Mouse (Mus musculus): ENCODE results near the gene Csrnp2. TPM values are rescaled to one million over a fixed set of nuclear protein-coding genes. Genes with fewer than 3 reads are reported as not detected.

The Csrnp2 gene
- total RNA-seq, 2 experiments from 2014 or later = 53.1 to 54.0 TPM

DNA sequence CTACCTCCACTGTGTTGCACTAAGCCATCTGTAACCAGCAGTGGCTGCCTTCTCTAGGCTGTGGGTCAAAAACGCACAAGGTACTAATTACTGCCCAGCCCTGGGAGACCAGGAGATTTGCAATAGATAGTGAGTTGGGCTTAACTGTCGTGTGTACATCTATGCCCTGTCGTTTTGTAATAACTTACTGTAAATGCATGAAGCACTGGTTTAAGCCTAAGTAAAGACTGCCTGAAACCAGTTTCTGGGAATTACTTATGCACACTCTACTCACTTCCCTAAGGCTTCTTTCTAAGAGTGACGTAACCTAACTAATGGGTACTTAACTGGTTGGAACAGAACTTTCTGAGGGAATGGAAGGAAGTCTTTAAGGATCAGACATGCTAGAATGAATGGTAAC is 16.4 kb downstream of the Csrnp2 start:
- intact Hi-C loops (cut with DNase I) = no loop called here
- no peak for DNase-seq

DNA sequence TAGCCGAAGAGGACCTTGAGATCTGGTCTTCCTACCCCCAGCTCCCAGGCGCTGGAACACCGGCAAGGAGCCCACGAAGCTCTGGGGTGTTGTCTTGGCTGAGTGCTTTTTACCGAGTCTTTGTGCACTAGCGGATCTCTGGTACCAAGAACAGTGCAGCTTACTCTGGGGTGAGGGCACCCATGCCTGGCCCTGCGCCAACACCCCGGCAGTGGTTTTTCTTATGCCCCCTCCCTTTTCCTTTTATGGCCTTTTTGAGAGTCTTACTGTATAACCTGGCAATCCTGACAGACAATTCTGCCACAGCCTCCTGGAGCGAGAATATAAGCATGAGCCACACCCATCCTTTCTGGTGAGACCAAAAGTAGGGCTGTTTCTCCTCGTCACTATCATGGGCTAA is 16.9 kb downstream of the Csrnp2 start:
- intact Hi-C loops (cut with DNase I) = no loop called here
- no peak for DNase-seq

DNA sequence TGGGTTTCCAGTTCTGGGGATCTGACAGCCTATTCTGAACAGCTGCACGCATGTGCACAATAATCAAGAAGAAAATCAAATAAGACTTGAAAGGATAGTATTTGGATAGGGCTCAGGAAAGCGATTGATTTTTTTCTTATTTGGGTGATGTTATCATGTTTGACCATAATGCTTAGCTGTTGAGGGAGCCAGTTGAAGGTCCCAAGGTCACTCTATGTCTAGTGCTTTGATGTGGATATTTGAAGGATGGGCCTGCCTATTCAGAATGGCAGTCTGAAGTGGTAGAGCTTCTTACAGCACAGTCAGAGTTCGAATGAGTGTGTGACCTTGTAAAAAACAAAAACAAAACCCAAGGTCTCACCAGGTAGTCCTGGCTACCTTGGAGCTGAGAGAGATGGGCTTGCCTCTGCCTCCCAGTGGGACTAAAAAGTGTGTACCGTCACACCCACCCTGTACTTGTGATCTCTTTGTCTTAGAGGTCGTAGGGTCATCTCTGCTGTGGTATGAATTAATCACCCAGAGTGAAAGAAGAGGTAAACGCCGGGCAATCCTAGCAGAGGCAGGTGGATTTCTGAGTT is 21.3 kb downstream of the Csrnp2 start:
- intact Hi-C loops (cut with DNase I) = no loop called here
- DNase-seq = no peak

DNA sequence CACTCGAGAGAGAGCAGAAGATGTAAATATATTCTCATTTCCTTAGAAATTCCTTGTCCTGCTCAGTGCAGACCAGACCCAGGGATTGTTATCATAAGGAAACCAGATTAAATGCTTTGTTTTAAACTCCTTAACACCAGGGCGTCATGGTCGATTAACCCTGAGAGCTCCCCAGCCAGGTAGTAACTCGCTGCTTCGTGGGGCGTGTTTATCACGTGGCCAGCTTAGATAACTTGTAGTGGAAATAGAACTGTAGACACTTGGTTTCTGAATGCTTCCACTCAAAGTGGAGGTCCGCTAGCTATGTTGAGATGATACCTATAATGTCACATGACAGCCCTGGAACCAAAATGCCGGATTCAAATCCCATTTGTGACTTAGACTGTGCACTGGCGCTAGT is 25.3 kb downstream of the Csrnp2 start:
- intact Hi-C loops (cut with DNase I) = no loop called here
- DNase-seq = no peak

DNA sequence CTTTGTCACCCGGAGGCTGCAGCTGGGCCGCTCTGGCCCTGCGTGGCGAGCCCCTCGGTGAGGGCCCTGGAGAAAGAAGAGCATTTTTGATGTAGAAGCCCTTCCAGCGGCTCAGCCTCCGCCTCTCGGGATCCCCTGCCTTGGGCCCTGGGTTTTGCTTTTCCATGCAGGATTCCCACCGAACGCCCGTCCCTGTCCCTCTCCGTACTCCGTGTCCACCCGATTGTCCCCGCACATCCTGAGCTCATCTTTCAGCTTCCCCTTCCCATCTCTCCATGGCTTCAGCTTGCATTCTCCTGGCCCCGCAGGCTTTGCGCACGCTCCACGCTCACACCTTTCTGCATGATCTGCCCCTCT is 26.1 kb downstream of the Csrnp2 start:
- intact Hi-C loops (cut with DNase I) = loop anchor here (10.0 kb wide), 1 partner anchor 444 kb away; no protein-coding TSS in a partner anchor
- no peak for DNase-seq

DNA sequence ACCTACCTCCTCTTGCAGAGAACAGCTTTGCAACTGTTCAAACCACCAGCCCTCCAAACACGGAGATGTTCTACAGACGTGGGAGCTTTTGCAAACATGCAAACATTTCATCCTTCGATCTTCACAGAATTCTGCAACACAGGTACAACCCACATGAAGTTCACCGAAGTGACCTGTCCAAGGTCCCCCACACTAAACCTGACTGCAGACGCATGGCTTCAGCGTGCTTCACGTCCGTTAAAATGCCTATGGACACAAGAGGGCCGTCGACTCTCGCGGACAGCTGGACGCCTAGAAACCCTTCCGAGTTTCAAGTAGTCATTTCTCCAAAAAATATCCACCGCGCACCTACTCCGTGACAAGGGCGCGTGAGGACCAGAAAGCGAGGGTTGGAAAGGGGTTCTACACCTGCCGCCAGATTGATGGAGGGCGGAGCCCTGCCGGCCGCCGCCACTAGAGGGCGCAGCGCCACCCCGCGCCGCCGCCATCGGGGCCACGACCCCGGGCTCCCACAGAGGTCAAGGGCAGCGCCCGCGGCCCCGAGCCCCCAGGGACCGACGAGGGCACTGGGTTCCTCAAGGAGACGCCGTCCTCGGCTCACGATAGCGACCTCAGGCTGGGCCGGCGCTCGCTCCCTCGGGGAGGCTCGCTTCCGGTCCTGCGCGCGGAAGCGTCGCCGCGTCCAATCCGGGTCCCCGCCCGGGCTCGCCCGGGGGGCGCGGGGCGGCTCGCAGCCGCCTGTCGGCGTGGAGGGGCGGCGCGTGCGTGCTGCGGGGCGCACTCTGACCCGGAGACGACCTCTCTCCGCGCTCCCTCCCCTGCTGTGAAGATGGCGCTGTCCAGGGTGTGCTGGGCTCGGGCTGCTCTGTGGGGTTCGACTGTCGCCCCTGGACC is 26.7 kb downstream of the Csrnp2 start, which contains the start of gene Letmd1:
Gene Letmd1, plus strand, starts transcription at position 729 of the 894 bp plus-strand sequence.
- intact Hi-C loops (cut with DNase I) = loop anchor here (10.0 kb wide), 1 partner anchor 444 kb away; no protein-coding TSS in a partner anchor
- DNase-seq = peak; percentile 92

DNA sequence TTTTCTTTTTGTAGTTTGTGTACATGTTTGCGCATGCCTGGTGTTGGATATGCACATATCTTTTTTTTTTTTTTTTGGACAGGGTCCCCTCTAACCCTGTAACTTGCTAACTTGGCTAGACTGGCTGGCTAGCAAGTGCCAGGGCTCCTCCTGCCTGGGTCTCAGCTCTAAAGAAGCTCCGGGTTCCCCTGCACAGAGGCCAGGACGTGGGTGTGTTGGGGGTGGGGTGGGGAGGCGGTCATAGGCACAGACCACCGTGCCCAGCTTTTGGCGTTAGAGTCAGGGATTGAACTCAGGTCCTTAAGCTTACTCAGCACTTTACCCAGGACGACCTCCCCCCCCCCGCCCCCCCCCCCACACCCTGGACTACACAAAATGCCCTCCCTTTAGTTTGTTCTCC is 27.6 kb downstream of the Csrnp2 start:
- no peak for DNase-seq
- intact Hi-C loops (cut with DNase I) = loop anchor here (10.0 kb wide), 1 partner anchor 443 kb away; no protein-coding TSS in a partner anchor

DNA sequence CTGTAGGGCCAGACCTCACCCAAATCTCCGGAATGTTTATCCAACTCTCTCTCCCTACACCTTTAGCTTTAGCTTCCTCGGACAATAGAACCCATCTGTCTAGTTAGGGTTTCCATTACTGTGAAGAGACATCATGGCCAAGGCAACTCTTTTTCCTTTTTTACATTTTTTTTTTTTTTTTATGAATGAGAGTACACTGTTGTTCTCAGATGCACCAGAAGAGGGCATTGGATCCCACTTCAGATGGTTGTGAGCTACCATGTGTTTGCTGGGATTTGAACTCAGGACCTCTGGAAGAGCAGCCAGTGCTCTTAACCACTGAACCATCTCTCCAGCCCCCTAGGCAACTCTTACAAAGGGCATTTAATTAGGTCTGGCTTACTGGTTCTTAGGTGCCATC is 29.9 kb downstream of the Csrnp2 start:
- DNase-seq = no peak
- intact Hi-C loops (cut with DNase I) = loop anchor here (10.0 kb wide), 1 partner anchor 441 kb away; no protein-coding TSS in a partner anchor

DNA sequence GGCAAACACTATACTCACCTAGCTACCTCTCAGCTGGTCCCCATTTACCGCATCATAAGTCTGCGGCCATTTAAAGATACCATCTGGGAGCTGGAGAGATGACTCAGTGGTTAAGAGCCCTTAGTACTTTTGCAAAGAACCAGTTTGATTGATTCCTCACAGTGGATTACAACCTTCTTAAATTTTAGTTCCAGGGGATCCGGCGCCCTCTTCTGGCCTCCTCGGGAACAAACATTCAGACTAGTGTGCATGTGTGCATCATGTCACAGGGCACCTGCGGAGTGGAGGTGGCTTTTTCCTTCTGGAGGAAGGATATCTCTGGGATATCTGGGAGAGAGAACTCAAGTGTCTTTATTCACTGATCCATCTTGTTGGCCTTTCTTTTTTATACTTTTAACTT is 31.6 kb downstream of the Csrnp2 start:
- intact Hi-C loops (cut with DNase I) = loop anchor here (10.0 kb wide), 1 partner anchor 439 kb away; no protein-coding TSS in a partner anchor
- peak; percentile 78 for DNase-seq

DNA sequence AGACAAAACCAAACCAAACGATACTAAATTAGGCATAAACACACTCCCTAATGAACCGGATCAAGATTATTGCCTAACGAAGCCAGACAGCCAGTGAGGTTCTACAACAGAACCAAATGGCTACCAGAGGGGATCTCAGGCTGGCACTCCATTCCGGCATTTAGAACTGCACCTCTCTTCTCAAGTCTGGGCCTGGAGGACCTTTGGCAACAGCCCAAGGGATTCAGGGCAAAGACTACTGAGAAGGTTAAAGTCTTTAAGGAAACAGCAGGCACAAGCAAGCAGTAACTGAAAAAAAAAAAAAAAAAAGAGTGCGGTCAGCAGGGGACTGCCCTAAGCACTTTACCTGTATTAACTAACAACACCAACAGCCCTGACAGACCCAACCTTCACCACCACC is 33.2 kb downstream of the Csrnp2 start:
- intact Hi-C loops (cut with DNase I) = loop anchor here (10.0 kb wide), 1 partner anchor 437 kb away; no protein-coding TSS in a partner anchor
- no peak for DNase-seq

DNA sequence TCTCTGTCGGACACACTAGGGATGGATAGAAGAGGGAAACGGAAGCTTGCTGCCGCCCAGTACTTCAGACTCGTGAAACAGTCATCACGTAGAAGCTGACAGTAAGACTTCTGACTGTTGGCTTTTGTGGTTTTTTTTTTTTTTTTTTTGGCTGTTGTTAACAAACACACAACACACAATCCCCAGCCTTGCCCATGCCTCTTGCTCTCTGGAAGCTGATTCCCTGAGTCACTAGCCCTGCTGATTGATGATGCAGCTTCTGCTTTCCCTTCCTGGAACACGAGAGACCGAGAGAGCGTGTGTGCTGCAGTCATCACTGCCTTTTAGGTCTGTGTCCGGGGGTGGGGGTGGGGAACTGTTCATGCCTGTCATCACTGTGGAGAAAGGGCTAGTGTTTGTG is 33.6 kb downstream of the Csrnp2 start:
- no peak for DNase-seq
- intact Hi-C loops (cut with DNase I) = loop anchor here (10.0 kb wide), 1 partner anchor 437 kb away; no protein-coding TSS in a partner anchor

DNA sequence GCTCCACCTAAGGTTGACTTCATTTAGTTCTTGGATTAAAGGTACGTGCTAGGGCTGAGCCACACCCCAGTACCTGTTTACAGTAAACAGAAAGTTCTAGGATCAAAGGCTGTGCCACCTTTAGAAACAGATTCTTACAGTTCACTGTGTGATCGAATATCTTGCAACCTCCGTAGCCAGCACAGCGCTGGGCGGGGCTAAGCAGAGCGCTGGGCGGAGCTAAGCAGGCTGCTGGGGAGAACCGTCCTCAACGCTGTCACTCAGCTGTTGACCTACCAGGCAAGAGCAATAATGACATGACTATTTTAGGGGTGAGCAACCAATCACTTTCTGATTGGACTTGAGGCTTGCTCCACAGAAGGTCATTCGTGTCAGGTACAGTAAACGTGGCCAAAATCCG is 34.3 kb downstream of the Csrnp2 start:
- intact Hi-C loops (cut with DNase I) = loop anchor here (10.0 kb wide), 1 partner anchor 436 kb away; no protein-coding TSS in a partner anchor

DNA sequence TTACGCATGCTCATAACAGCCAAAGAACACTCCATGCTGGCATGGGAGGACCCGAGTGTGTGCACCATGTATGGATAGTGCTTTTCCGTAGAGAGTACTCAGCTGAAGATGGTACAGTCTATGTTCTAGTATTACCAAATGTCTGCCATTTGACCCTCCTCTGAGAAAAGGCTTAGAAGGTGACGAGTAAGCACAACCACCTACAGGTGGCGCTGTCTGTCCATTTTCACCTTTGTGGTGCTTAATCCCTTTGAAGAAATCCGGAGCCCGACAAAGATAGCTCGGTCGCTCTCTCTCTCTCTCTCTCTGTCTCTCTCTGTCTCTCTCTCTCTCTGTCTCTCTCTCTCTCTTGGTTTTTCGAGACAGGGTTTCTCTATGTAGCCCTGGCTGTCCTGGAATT is 37.2 kb downstream of the Csrnp2 start:
- peak; percentile 69 for DNase-seq

More for the DNA sequence above, 34.3 kb downstream of the Csrnp2 start:
- no peak for DNase-seq

DNA sequence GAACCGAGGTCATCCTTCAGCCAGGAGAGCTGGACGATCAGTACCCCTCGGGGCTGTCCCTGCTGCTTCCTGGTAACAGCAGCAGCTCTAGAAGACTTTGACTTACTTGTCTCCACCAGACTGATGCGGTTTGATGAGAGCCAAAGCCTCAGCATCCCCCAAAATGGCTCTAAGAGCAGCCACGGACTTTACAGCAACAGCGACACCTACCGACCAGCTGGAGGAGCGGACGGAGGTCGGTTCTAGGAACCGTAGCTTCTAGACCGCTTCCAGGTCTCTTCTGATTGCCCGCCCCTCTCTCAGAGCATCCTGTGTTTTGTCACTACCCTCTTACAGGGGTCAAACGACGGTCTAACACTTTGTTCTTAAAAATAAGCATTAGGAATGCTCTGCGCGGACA is 37.9 kb downstream of the Csrnp2 start:
- intact Hi-C loops (cut with DNase I) = loop anchor here (5.0 kb wide), 1 partner anchor 195 kb away; no protein-coding TSS in a partner anchor
- peak; percentile 79 for DNase-seq

More for the DNA sequence above, 37.2 kb downstream of the Csrnp2 start:
- intact Hi-C loops (cut with DNase I) = loop anchor here (5.0 kb wide), 1 partner anchor 196 kb away; no protein-coding TSS in a partner anchor

DNA sequence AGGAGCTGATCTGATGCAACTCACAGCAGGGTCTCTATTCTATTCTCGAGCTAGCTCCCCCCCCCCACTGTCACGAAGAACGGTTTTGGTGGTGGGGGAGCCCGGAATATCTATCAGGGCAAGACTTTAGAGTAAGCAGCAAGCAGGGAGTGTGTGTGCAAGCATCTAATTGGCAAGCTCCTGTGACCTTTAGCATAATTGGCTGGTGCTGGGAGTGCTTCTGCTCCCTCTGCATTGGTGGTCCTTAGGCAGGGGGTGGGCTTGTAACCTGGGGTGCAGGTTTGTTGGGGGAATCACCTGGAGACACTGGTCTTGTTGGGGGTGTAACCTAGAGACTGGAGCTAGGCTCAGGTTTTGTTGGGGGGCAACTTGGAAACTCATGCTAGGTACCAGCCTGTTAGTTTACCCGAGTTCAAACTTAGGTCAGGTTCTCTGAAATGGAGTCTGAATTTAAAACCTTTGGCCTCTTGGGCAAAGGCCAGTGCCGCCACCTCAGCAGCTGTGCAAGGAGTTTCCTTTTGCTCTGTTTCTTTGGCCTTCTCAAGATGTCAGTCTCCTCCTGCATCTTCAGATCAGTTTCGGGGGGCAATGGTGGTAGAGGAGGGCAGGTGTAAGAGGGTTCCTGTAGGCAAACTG is 38.8 kb downstream of the Csrnp2 start:
- intact Hi-C loops (cut with DNase I) = loop anchor here (5.0 kb wide), 1 partner anchor 194 kb away; no protein-coding TSS in a partner anchor
- no peak for DNase-seq

DNA sequence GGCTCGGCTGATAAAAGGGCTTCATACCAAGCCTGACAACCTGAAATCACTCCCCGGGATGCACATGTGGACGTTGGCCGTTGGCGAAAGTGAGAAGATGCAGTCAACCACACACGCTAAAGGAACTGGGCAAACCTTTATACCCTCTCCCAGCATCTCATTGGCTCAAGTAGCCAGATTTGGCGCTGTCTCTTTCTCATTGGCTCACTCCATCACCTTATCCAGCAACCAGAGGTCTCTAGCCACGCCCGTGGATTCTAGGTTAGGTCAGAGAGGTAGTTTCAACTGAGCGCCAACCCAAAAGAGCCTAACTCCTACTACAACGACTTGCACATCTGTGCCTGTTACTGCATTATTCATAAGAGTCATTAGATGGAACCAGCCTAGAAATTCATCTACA is 42.8 kb downstream of the Csrnp2 start:
- intact Hi-C loops (cut with DNase I) = no loop called here
- no peak for DNase-seq

DNA sequence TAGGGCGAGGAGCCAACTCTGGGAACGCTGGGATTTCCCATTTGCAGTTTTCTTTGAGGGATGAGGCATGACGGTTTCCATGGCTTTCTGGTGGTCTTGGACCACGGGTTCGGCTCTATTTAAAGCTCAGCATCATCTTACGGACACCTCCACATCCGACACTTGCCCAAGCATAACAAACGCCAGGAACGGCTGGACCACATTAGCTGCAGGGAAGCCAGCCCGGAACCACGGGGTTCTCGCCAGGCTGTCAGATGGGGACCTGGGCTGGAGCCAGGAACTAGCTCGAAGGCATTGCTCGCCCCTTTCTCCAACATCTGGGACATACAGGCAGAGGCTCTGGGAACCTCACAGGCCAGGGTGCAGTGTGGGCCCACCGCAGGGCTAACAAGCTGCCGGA is 44.0 kb downstream of the Csrnp2 start:
- peak; percentile 84 for DNase-seq
- intact Hi-C loops (cut with DNase I) = no loop called here

DNA sequence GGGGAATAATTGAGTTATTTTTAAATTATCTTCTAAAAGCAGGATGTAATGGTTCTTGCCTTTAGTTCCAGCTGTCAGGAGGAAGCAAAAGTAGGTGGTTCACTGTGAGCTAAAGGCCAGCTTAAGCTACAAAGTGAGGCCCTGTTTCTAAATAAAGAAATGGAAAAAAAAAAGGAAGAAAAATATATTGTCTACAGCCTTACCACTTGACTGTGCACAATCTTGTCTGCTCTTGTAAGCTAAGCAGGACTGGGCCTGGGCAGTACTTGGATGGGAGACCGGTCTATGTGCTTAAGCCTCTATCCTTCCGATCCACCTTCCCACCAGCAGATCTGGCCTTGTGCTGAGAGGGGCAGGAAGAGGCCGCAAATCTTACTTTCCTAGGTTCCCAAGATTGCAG is 45.8 kb downstream of the Csrnp2 start:
- DNase-seq = no peak

DNA sequence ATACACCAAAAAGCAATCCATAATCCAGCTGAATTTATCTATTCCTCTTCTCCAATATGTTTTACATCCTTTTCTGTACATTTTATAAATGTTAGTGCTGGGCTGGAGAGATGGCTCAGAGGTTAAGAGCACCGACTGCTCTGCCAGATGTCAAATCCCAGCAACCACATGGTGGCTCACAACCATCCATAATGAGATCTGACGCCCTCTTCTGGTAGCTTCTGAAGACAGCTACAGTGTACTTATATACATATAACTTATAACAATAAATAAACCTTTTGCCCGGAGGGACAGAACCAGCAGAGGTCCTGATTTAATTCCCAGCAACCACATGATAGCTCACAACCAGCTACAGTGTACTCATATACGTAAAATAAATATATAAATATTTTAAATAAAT is 46.7 kb downstream of the Csrnp2 start:
- no peak for DNase-seq
- intact Hi-C loops (cut with DNase I) = no loop called here

More for the DNA sequence above, 45.8 kb downstream of the Csrnp2 start:
- intact Hi-C loops (cut with DNase I) = no loop called here

DNA sequence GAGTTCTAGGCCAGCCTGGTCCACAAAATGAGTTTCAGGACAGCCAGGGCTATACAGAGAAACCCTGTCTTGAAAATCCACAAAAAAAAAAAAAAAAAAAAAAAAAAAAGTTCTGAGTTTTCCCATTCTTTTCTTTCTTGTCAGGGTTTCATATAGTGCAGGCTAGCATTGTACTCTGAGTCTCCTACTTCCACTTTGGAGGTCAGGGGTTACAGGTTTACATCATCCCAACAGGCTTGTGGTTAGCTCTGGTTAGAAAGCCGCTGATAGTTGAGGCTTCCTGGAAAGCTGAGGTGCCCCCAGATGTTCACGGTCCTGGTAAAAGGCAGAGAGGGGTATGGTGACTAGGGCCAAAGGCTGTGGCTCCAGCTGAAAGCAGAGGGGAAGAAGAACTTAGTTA is 48.4 kb downstream of the Csrnp2 start:
- DNase-seq = no peak
- intact Hi-C loops (cut with DNase I) = no loop called here

Data from left cerebral cortex, postnatal 4 days (tissue).